Mouse (Mus musculus) forebrain, postnatal 0 days (tissue): Measurements from ENCODE around the gene Prkcb. TPM values are rescaled to one million over a fixed set of nuclear protein-coding genes. Genes with fewer than 3 reads are reported as not detected.

Source experiments
- ATAC-seq: fragments of 200-750 bp; cut with Nextera tagmentation; 2 replicates; pipeline ENCODE4 v1.8.0; 2017; ENCODE audit warnings: mild to moderate bottlenecking, moderate library complexity
- DNase-seq: peaks from one replicate; pipeline ENCODE4 v3.0.0-alpha.2; 2015
- H3K27ac ChIP-seq: fragments of 300-500 bp; sonication (generic); 2 replicates; pipeline ENCODE4 v1.5.1; 2014; ENCODE audit warnings: low read depth, mild to moderate bottlenecking, antibody characterized with exemption, low read length, moderate library complexity, mixed read lengths
- H3K27me3 ChIP-seq: fragments of 300-500 bp; sonication (generic); 2 replicates; pipeline ENCODE4 v1.6.1; 2014; ENCODE audit warnings: mild to moderate bottlenecking, low read length, mixed read lengths; ENCODE audit not compliant: insufficient read depth
- H3K36me3 ChIP-seq: fragments of 300-500 bp; sonication (generic); 2 replicates; pipeline ENCODE4 v1.6.1; 2014; ENCODE audit warnings: mild to moderate bottlenecking, moderate library complexity; ENCODE audit not compliant: insufficient read depth
- H3K4me1 ChIP-seq: fragments of 300-500 bp; sonication (generic); 2 replicates; pipeline ENCODE4 v1.6.1; 2014; ENCODE audit warnings: antibody characterized with exemption; ENCODE audit not compliant: insufficient read depth
- H3K4me2 ChIP-seq: fragments of 300-500 bp; sonication (generic); 2 replicates; pipeline ENCODE4 v1.6.1; 2014; ENCODE audit warnings: low read depth, mild to moderate bottlenecking, moderate library complexity
- H3K4me3 ChIP-seq: fragments of 300-500 bp; sonication (generic); 2 replicates; pipeline ENCODE4 v1.5.1; 2014; ENCODE audit warnings: low read depth, low read length, mixed read lengths
- H3K9ac ChIP-seq: fragments of 300-500 bp; sonication (generic); 2 replicates; pipeline ENCODE4 v1.6.1; 2014; ENCODE audit warnings: mild to moderate bottlenecking
- H3K9me3 ChIP-seq: fragments of 300-500 bp; sonication (generic); 2 replicates; pipeline ENCODE4 v1.6.1; 2016; ENCODE audit warnings: low read length
- CTCF ChIP-seq: sonication (generic); IDR thresholded peaks from 2 replicates; pipeline ENCODE4 v1.5.1; 2016; ENCODE audit warnings: antibody characterized with exemption, control low read depth, low read depth
- WGBS: fragments of 180-500 bp; shearing (Covaris S2); extraction: QIAGEN DNeasy Blood & Tissue Kit; methylation state at CpG from one replicate; pipeline ENCODE4 v1.1.7; 2014; 5-methylcytosine and 5-hydroxymethylcytosine counted together
- polyA plus RNA-seq: library from polyadenylated mRNA; unstranded; fragments of >200 nt; fragmentation: Nextera tagmentation; extraction: Ambion mirVana; gene quantifications from 2 replicates; pipeline ENCODE4 v1.2.1, GENCODE M21; 2015
- total RNA-seq: library from RNA; depleted of rRNA; stranded (reverse); fragments of >200 nt; gene quantifications from 2 replicates; pipeline ENCODE4 v1.2.3, GENCODE M21; 2014

Prkcb gene
- total and polyA plus RNA-seq, 2 experiments from 2014 or later: 145 to 207 TPM

- Histone ChIP-seq H3K9me3 (no peaks in the 10 kb centered on the region), H3K27me3 (no peaks in the 10 kb centered on the region), H3K27ac (no peak overlapping the region), H3K4me3 (no peak overlapping the region), H3K9ac (no peak overlapping the region), H3K4me1 (no peaks in the 10 kb centered on the region), H3K36me3 (no peaks in the 10 kb centered on the region), H3K4me2 (no peak overlapping the region)
- TF ChIP-seq CTCF: no peak
- DNase-seq: no peak
- ATAC-seq: no peak
- WGBS: 43% methylated on average over 5 of the region's 5 CpGs
Observed at GRCm38 (mm10) chr7:122245976-122246375, 42.6 kb upstream of the Prkcb start.

DNA sequence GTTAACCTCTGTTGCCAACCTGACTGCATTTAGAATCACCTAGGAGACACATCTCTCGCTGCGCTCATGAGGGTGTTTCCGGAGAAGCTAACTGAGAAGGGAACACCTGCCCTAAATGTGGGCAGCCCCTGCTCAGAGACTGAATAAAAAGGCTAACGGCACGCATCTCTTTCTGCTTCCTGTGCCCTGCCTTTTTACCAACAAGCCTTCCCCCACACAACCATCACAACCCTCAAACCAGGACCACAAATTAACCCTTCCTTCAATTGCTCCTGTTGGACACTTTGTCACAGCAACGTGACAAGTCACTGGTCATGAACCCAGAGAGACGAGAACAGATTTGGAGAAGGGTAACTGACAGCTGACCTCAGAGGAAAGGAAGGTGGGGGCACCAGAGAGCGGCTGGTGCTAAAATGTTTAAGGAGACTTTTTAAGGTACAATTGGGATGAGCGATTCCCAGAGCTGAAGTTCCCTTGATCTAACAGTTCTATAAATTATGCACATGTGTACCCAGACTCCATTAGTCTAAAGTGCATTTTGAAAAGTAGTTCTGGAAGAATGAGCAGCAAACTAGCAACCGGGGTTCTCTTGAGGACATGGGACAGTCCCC is 41.2 kb upstream of the Prkcb start:
- Histone ChIP-seq H3K27ac (no peak overlapping the region), H3K36me3 (no peaks in the 10 kb centered on the region), H3K4me3 (no peak overlapping the region), H3K9me3 (no peaks in the 10 kb centered on the region), H3K27me3 (no peaks in the 10 kb centered on the region), H3K9ac (no peak overlapping the region), H3K4me2 (no peak overlapping the region), H3K4me1 (no peaks in the 10 kb centered on the region)
- DNase-seq (no peak), ATAC-seq (no peak)
- 79% methylated on average over 10 of the region's 10 CpGs for WGBS
- no peak for TF ChIP-seq CTCF

DNA sequence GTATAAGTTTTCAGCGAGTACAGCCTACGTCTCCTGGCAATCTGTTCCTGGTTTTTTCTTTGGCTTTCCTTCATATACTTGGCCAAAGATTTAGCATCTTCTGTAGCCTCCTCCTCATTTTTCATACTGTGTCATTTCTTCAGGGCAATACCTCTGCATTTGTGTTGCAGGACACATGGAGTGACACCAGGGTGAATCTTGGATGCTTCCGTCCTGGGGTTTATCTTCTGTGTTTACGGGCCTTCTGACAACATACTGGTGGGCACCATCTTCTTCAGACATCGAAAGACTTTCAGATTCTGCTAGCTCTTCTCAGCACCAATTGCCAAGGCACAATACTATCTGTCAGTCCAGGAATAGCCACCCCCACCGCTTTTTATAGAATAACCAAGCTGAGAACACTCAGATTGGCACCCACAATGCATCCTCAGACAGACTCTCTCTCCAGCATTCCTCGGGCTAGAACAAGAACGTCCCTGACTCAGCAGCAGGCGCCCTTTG is 39.2 kb upstream of the Prkcb start:
- Histone ChIP-seq H3K36me3 (no peaks in the 10 kb centered on the region), H3K27me3 (no peaks in the 10 kb centered on the region), H3K27ac (no peak overlapping the region), H3K4me2 (no peak overlapping the region), H3K4me1 (no peaks in the 10 kb centered on the region), H3K9ac (no peak overlapping the region), H3K4me3 (no peak overlapping the region), H3K9me3 (no peaks in the 10 kb centered on the region)
- ATAC-seq (no peak), DNase-seq (no peak)
- TF ChIP-seq CTCF: no peak
- WGBS: 86% methylated on average over 9 of the region's 9 CpGs

- H3K4me3 ChIP-seq: no peak overlapping the region
- 29% methylated on average over 21 of the region's 21 CpGs for WGBS
- peak; percentile 67 for ATAC-seq
- H3K4me1 ChIP-seq: no peaks in the 10 kb centered on the region
- H3K4me2 ChIP-seq: 0 out of 2 replicates have a peak overlapping the region, but pooled peaks have one; percentile 28
- H3K36me3 ChIP-seq: no peaks in the 10 kb centered on the region
- H3K9ac ChIP-seq: no peak overlapping the region
- no peak overlapping the region for H3K27ac ChIP-seq
- no peaks in the 10 kb centered on the region for H3K9me3 ChIP-seq
- DNase-seq: peak; percentile 82
- TF ChIP-seq CTCF: peak; percentile 83
- H3K27me3 ChIP-seq: no peaks in the 10 kb centered on the region
Observed at GRCm38 (mm10) chr7:122251197-122252011, 37.1 kb upstream of the Prkcb start.

- WGBS: 85% methylated on average over 7 of the region's 7 CpGs
- Histone ChIP-seq H3K27ac (no peak overlapping the region), H3K36me3 (no peaks in the 10 kb centered on the region), H3K4me1 (no peaks in the 10 kb centered on the region), H3K4me2 (no peak overlapping the region), H3K4me3 (no peak overlapping the region), H3K9me3 (no peaks in the 10 kb centered on the region), H3K9ac (no peak overlapping the region), H3K27me3 (no peaks in the 10 kb centered on the region)
- ATAC-seq: no peak
- DNase-seq: no peak
- no peak for TF ChIP-seq CTCF
Observed at GRCm38 (mm10) chr7:122256722-122257121, 31.8 kb upstream of the Prkcb start.

DNA sequence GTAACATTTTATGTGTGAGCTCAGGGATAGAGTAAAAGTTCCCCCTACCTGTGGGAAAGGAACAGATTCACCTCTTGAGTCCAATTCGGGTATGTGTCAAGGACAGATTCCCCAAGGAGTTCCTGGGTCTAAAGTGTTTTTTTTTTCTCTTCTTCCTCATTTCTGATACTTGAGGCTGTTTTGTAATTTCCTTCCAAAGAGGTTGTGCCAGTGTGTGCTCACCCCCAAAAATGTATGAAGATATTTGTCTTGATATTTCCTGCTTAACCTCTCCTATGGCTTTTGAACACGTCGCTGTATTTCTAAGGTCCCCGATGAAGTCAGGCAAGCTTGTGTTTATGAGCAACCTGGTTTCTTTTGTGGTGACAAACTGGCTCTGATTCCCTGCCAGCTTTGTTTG is 30.0 kb upstream of the Prkcb start:
- TF ChIP-seq CTCF: no peak
- no peak overlapping the region for H3K4me3 ChIP-seq
- no peaks in the 10 kb centered on the region for H3K36me3 ChIP-seq
- DNase-seq (no peak), ATAC-seq (no peak)
- no peaks in the 10 kb centered on the region for H3K27me3 ChIP-seq
- H3K4me2 ChIP-seq: no peak overlapping the region
- H3K4me1 ChIP-seq: no peaks in the 10 kb centered on the region
- H3K9ac ChIP-seq: no peak overlapping the region
- no peaks in the 10 kb centered on the region for H3K9me3 ChIP-seq
- no peak overlapping the region for H3K27ac ChIP-seq
- 84% methylated on average over 4 of the region's 4 CpGs for WGBS

DNA sequence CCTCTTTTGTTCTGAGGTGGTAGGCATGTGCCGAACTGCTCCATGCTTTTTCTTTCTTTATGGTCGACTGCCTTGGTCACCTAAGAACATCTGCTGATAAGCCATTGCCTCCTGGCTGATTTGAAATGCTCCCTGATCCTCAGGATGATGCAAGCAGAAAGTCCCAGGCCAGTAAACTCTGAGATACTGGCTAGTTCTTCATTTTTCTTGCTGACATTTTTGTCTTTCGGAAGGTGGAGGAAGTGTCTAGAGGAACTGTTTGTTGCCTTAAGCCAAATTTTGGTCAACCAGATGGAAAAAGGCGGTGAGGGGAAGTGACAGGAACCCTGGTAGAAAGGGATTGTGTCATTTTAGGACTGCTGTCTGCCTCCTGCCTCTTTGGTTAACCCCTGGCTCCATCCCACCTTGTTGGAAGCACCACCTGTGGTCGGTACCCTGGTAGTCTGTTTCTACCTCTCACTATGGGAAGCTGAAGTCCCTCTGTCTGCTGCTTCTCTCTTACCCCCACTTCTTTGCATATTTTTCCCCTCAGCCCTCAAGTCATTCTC is 28.4 kb upstream of the Prkcb start:
- Histone ChIP-seq H3K4me1 (no peaks in the 10 kb centered on the region), H3K27me3 (no peaks in the 10 kb centered on the region), H3K36me3 (no peaks in the 10 kb centered on the region), H3K4me2 (no peak overlapping the region), H3K9me3 (no peaks in the 10 kb centered on the region), H3K9ac (no peak overlapping the region), H3K27ac (no peak overlapping the region), H3K4me3 (no peak overlapping the region)
- WGBS: 87% methylated on average over 5 of the region's 5 CpGs
- ATAC-seq (no peak), DNase-seq (no peak)
- TF ChIP-seq CTCF: no peak
